Mouse (Mus musculus): Measurements from ENCODE around the gene Elmo1. TPM values are rescaled to one million over a fixed set of nuclear protein-coding genes. Genes with fewer than 3 reads are reported as not detected.

Gene Elmo1
- polyA plus RNA-seq, 1 experiment from 2014 or later: 11.2 TPM

- H3K27ac ChIP-seq: no peak overlapping the region
- ATAC-seq (ENCODE audit: insufficient read depth, low FRiP score, low read depth): no peak
- H3K4me3 ChIP-seq (replicated peaks): no peak overlapping the region
- no peaks in the 10 kb centered on the region for H3K27me3 ChIP-seq (replicated peaks)
- H3K36me3 ChIP-seq: no peaks in the 10 kb centered on the region
- H3K9ac ChIP-seq: no peak overlapping the region
- no peaks in the 10 kb centered on the region for H3K4me1 ChIP-seq
- no peaks in the 10 kb centered on the region for H3K9me3 ChIP-seq
- H3K4me2 ChIP-seq: no peak overlapping the region
- 87% methylated on average over 12 of the region's 12 CpGs for WGBS
Measured at GRCm38 (mm10) chr13:20205007-20205745, 114.8 kb downstream of the Elmo1 start.

GRCm38 (mm10) chr13:20205746-20206145, 115.3 kb downstream of the Elmo1 start:
- H3K9me3 ChIP-seq: no peaks in the 10 kb centered on the region
- H3K36me3 ChIP-seq: no peaks in the 10 kb centered on the region
- H3K4me1 ChIP-seq: no peaks in the 10 kb centered on the region
- no peak overlapping the region for H3K4me2 ChIP-seq
- H3K27me3 ChIP-seq (replicated peaks): no peaks in the 10 kb centered on the region
- ATAC-seq (ENCODE audit: insufficient read depth, low FRiP score, low read depth): no peak
- H3K27ac ChIP-seq: no peak overlapping the region
- WGBS: 75% methylated on average over 2 of the region's 2 CpGs
- no peak overlapping the region for H3K4me3 ChIP-seq (replicated peaks)
- H3K9ac ChIP-seq: no peak overlapping the region

GRCm38 (mm10) chr13:20207126-20207525, 116.7 kb downstream of the Elmo1 start:
- no peaks in the 10 kb centered on the region for H3K9me3 ChIP-seq
- no peak overlapping the region for H3K4me2 ChIP-seq
- no peak overlapping the region for H3K4me3 ChIP-seq (replicated peaks)
- H3K36me3 ChIP-seq: no peaks in the 10 kb centered on the region
- H3K27me3 ChIP-seq (replicated peaks): no peaks in the 10 kb centered on the region
- no peak overlapping the region for H3K9ac ChIP-seq
- WGBS: 71% methylated on average over 5 of the region's 5 CpGs
- H3K27ac ChIP-seq: no peak overlapping the region
- H3K4me1 ChIP-seq: no peaks in the 10 kb centered on the region
- no peak for ATAC-seq (ENCODE audit: insufficient read depth, low FRiP score, low read depth)

- Histone ChIP-seq H3K4me1 (no peaks in the 10 kb centered on the region), H3K27me3 (replicated peaks) (no peaks in the 10 kb centered on the region), H3K4me3 (replicated peaks) (no peak overlapping the region), H3K9me3 (no peaks in the 10 kb centered on the region), H3K4me2 (no peak overlapping the region), H3K9ac (no peak overlapping the region), H3K36me3 (no peaks in the 10 kb centered on the region), H3K27ac (no peak overlapping the region)
- WGBS: 56% methylated on average over 7 of the region's 7 CpGs
- no peak for ATAC-seq (ENCODE audit: insufficient read depth, low FRiP score, low read depth)
Measured at GRCm38 (mm10) chr13:20207950-20208642, 117.7 kb downstream of the Elmo1 start.

GRCm38 (mm10) chr13:20208867-20209266, 118.5 kb downstream of the Elmo1 start:
- no peak overlapping the region for H3K27ac ChIP-seq
- 91% methylated on average over 5 of the region's 5 CpGs for WGBS
- ATAC-seq (ENCODE audit: insufficient read depth, low FRiP score, low read depth): no peak

GRCm38 (mm10) chr13:20211780-20212179, 121.4 kb downstream of the Elmo1 start:
- Histone ChIP-seq H3K4me3 (replicated peaks) (no peak overlapping the region), H3K36me3 (no peaks in the 10 kb centered on the region), H3K27me3 (replicated peaks) (no peaks in the 10 kb centered on the region), H3K9me3 (no peaks in the 10 kb centered on the region), H3K9ac (no peak overlapping the region), H3K4me2 (no peak overlapping the region), H3K27ac (no peak overlapping the region), H3K4me1 (no peaks in the 10 kb centered on the region)
- WGBS: 36% methylated on average over 5 of the region's 5 CpGs
- no peak for ATAC-seq (ENCODE audit: insufficient read depth, low FRiP score, low read depth)

More at GRCm38 (mm10) chr13:20208867-20209266, 118.5 kb downstream of the Elmo1 start:
- no peaks in the 10 kb centered on the region for H3K4me1 ChIP-seq
- no peaks in the 10 kb centered on the region for H3K9me3 ChIP-seq
- H3K4me3 ChIP-seq (replicated peaks): no peak overlapping the region
- no peaks in the 10 kb centered on the region for H3K27me3 ChIP-seq (replicated peaks)
- no peaks in the 10 kb centered on the region for H3K36me3 ChIP-seq
- no peak overlapping the region for H3K4me2 ChIP-seq
- no peak overlapping the region for H3K9ac ChIP-seq

- no peaks in the 10 kb centered on the region for H3K36me3 ChIP-seq
- no peak for ATAC-seq (ENCODE audit: insufficient read depth, low FRiP score, low read depth)
- no peaks in the 10 kb centered on the region for H3K27me3 ChIP-seq (replicated peaks)
- WGBS: 85% methylated on average over 6 of the region's 6 CpGs
- no peak overlapping the region for H3K9ac ChIP-seq
- H3K27ac ChIP-seq: no peak overlapping the region
- no peaks in the 10 kb centered on the region for H3K4me1 ChIP-seq
- no peaks in the 10 kb centered on the region for H3K9me3 ChIP-seq
- no peak overlapping the region for H3K4me2 ChIP-seq
- no peak overlapping the region for H3K4me3 ChIP-seq (replicated peaks)
Measured at GRCm38 (mm10) chr13:20212665-20213064, 122.3 kb downstream of the Elmo1 start.

GRCm38 (mm10) chr13:20213861-20214260, 123.5 kb downstream of the Elmo1 start:
- no peaks in the 10 kb centered on the region for H3K4me1 ChIP-seq
- no peak overlapping the region for H3K27ac ChIP-seq
- no peak overlapping the region for H3K4me3 ChIP-seq (replicated peaks)
- H3K27me3 ChIP-seq (replicated peaks): no peaks in the 10 kb centered on the region
- no peak overlapping the region for H3K4me2 ChIP-seq
- no peak for ATAC-seq (ENCODE audit: insufficient read depth, low FRiP score, low read depth)
- 75% methylated on average over 5 of the region's 5 CpGs for WGBS
- H3K36me3 ChIP-seq: no peaks in the 10 kb centered on the region
- no peaks in the 10 kb centered on the region for H3K9me3 ChIP-seq
- no peak overlapping the region for H3K9ac ChIP-seq

- no peaks in the 10 kb centered on the region for H3K27me3 ChIP-seq (replicated peaks)
- no peak overlapping the region for H3K4me3 ChIP-seq (replicated peaks)
- no peaks in the 10 kb centered on the region for H3K4me1 ChIP-seq
- H3K4me2 ChIP-seq: no peak overlapping the region
- H3K9ac ChIP-seq: no peak overlapping the region
- no peaks in the 10 kb centered on the region for H3K9me3 ChIP-seq
- WGBS: 37% methylated on average over 4 of the region's 4 CpGs
- ATAC-seq (ENCODE audit: insufficient read depth, low FRiP score, low read depth): no peak
- H3K27ac ChIP-seq: peak overlapping the region; percentile 64
- H3K36me3 ChIP-seq: no peaks in the 10 kb centered on the region
Measured at GRCm38 (mm10) chr13:20217453-20218090, 127.2 kb downstream of the Elmo1 start.

GRCm38 (mm10) chr13:20218126-20218525, 127.7 kb downstream of the Elmo1 start:
- Histone ChIP-seq H3K27me3 (replicated peaks) (no peaks in the 10 kb centered on the region), H3K9ac (no peak overlapping the region), H3K4me1 (no peaks in the 10 kb centered on the region), H3K9me3 (no peaks in the 10 kb centered on the region), H3K4me3 (replicated peaks) (no peak overlapping the region), H3K4me2 (no peak overlapping the region), H3K36me3 (no peaks in the 10 kb centered on the region), H3K27ac (peak overlapping the region; percentile 64)
- ATAC-seq (ENCODE audit: insufficient read depth, low FRiP score, low read depth): peak; percentile 47; the same call in 1 of the 2 replicates
- 31% methylated on average over 4 of the region's 4 CpGs for WGBS

GRCm38 (mm10) chr13:20220414-20220813, 130.0 kb downstream of the Elmo1 start:
- no peak overlapping the region for H3K4me3 ChIP-seq (replicated peaks)
- H3K27ac ChIP-seq: no peak overlapping the region
- H3K9me3 ChIP-seq: no peaks in the 10 kb centered on the region
- H3K4me2 ChIP-seq: no peak overlapping the region
- H3K4me1 ChIP-seq: no peaks in the 10 kb centered on the region
- H3K27me3 ChIP-seq (replicated peaks): no peaks in the 10 kb centered on the region
- no peak for ATAC-seq (ENCODE audit: insufficient read depth, low FRiP score, low read depth)
- H3K36me3 ChIP-seq: no peaks in the 10 kb centered on the region
- H3K9ac ChIP-seq: no peak overlapping the region

All from stomach, embryonic 15.5 days (tissue).